Mouse (Mus musculus): ENCODE results near the gene Tlr8.

Tlr8 gene

DNA sequence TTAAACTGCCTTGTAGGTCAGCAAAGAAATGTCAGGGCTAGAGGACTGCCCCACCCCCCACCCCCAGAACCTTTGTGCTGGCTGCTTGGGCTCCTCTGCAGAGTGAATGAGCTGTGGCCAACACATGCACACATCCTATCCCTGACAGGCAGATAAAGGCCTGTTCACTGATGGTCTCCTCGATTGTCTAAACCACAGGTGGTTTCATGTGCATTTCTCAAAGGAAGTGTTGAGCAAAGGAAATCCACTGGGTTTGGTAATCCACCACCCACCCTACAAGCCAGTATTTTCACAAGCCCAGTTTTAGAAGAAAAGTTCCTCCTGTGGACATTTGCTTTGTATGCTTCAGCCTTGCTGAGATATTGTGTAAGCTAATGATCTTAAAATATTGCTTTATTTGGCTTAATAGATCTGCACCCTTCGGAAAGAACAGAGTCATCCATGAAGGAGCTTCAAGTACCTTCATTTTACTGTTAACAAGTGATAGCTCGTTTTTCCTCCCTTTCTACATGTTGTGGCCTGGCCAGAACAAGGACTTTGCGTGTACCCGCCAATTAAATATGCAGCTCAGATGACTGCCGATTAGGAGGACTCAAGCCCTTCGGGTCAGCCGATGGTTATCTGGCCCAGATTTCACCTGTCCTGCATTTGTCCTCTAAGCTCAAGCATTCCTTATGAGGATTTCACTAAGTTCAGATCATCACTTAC is 58.2 kb downstream of the Tlr8 start:
- DNase-seq (ENCODE audit: low read depth, low spot score) = no peak

- DNase-seq (ENCODE audit: low read depth, low spot score) = no peak
Observed at GRCm38 (mm10) chrX:167201365-167201764, 62.8 kb downstream of the Tlr8 start.

DNA sequence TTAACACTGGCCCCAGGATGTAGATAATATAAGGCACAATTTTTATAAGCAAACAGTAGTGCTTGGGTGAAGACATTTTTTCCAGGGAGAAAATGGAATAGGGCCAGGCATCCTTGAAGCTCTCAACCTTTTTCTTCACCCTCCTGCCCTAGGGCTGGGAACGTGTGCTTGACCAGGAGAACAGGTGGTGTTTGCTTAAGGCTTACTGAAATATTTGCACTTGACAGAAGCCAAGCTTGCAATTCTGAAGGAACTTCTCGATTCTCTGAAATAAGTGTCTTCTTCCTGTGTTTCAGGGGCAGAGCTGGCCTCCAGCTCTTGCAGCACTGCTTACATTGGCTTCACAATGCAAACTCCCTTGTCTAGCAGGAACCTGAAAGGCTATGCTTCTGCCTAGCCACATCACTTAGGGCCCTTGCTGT is 68.9 kb downstream of the Tlr8 start:
- no peak for DNase-seq (ENCODE audit: low read depth, low spot score)
